Mouse (Mus musculus) mouse trophoblast stem cell (cell line): ENCODE data around the gene Crabp1.

Experiments used
- in situ Hi-C, 2 experiments: fragments of 300-500 bp; cut with MseI, MboI; formaldehyde crosslinking; loops; 2 replicates in 1 of 2; 3 replicates in 1 of 2; pipeline ENCODE4 v1.15.1; 2025

Crabp1 gene

DNA sequence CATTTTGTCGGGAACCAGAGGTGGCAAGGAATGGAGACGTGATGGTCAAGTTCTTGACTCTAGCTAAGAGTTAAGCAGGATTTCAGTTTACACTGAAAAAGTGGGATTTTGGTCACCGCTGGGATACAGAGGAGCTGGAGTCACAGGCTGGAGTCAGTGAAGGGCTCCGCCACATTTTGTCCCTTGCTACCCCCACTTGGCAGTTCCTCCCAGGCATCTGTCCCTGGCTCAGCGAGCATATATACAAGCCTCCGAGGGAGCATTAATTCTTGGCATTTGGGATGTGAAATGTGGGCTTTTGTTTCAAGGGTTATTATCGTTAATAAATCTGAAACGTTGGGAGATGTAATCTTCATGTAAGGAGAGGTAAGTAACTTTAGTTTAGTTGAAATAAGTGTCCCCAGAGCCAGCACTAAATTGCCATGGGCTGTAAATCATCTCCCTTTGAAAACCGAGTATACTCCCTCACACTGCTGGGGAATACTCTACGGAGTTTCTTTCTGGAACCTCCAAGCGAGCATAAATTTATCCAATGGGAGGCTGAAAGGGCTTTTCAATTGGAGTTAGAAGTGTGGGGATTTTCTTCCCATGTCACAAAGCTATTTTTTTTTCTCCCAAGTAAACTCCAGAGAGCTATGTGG is 5.7 kb downstream of the Crabp1 start:
- in situ Hi-C loops: no loop called here

DNA sequence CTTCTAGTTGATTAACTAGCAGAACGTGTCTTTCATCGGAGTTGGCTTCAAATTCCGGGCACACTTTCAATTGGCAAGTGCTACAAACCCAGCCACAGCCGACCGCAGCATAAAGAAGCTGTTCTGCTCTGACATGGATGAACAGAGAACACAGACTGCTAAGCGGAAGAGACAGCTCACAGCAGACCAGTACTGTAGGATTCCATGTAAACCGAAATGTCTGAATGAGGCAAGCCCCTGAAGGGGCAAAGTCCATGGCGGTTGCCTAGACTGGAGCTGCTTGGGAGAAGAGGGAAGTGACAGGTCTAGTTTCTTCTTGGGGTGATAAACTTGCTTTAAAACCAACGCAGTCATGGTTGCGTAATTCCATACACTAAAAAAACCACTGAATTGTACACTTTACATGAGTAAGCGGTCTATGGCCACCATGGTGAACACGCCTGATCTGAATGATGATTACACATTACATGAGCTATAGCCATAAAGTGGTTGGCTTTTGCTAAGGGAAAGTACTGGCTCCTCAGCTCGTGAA is 12.0 kb downstream of the Crabp1 start:
- in situ Hi-C loops: no loop called here

DNA sequence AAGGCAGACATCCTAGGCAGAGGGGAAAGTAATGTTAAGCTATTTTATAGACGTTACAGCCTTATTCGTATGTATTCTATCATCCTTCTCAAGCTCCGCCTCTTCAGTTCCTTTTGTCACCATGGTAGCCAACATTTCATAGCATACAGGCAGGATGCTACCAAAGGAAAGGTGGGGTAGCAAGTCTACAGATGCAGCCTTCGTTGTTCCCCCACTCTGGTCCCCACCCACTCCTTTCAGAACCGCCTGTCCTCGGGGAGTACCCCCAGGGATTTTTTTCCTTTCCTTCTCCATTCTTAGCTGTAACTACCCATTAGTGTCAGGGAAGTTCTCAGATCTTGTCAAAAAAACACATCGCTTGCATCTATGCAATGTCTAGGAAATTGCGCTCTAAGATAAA is 14.7 kb downstream of the Crabp1 start:
- in situ Hi-C loops: no loop called here

DNA sequence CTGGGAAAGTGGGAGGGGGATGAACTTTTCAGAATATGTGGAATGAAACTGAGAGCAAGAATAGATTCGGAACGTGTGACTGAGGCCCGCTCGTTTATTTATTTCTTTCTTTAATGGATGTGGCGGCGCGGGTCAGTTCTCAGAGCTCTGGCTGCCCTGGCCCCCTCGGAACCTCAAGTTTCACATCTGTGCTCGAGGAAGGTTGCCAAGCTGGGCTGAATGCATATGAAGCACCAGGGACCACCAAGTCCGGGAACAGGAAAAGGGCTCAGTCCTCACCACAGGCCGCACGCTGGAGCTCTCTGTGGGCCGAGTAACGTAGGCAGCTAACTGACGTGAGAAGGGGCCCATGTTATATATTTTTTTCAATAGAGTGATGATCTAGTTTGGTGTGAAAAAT is 18.0 kb downstream of the Crabp1 start:
- in situ Hi-C loops: no loop called here

DNA sequence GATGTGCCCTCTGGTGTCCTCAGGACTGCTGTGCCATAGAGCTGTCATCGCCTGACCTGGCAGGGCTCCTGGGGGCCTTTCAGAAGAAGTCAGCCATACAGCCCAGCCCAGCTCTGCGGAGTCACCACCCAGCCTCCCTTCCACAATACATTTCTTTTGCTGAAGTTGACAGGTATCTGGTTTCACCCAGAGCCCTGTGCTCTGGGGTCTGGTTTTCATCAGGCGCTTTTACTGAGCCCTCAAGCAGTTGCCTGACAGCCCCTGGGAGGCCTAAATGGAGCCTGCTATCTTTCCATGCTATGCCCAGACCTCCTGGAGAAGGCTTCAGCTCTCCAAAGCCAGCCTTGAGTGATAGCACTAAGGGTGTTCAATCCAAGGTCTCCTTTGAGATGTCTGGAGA is 19.5 kb downstream of the Crabp1 start:
- in situ Hi-C loops: no loop called here

GRCm38 (mm10) chr9:54785215-54785614 is 20.7 kb downstream of the Crabp1 start:
- in situ Hi-C loops: no loop called here

DNA sequence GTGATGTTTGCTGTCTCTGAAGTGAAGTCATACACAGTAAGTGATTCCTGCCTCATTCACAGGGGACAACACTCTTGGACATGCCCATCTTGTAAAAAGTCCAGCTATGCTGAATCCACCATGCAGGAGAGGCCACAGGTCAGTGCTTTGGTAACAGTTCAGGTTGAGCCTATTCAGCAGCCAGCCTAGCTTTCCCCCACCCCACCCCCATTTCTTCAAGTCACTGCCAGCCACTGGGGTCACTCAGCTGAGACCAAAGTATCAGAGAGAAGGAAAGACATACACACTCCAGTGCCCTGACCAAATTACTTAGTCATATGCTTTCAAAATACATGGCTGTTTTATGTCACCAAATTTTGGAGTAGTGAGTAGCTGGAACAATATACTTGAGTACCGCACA is 21.5 kb downstream of the Crabp1 start:
- in situ Hi-C loops: no loop called here

DNA sequence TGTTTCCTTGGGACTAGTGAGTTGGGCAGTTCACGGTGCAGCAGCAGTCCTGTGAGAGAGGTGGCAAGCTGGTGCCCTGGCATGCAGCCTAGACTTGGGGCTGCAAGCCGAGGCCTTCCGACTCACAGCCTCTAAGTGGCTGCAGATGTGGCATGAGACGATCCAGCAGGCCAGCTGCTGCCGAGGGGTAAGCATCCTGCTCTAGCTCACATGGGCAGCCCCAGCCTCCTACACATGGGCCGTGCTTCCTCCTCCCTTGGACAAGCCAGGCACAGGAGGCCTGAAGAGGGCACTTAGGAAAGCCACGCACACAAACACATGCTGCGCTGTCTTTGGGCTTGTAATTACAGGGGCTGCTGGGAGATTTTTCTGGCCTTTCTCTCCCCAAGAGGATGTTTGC is 23.2 kb downstream of the Crabp1 start:
- in situ Hi-C loops: no loop called here

- in situ Hi-C loops: no loop called here
Measured at GRCm38 (mm10) chr9:54790271-54790670, 25.7 kb downstream of the Crabp1 start.

GRCm38 (mm10) chr9:54801460-54801961 is 37.0 kb downstream of the Crabp1 start:
- in situ Hi-C loops: no loop called here

- in situ Hi-C loops: no loop called here
Measured at GRCm38 (mm10) chr9:54802749-54803679, 38.5 kb downstream of the Crabp1 start.

DNA sequence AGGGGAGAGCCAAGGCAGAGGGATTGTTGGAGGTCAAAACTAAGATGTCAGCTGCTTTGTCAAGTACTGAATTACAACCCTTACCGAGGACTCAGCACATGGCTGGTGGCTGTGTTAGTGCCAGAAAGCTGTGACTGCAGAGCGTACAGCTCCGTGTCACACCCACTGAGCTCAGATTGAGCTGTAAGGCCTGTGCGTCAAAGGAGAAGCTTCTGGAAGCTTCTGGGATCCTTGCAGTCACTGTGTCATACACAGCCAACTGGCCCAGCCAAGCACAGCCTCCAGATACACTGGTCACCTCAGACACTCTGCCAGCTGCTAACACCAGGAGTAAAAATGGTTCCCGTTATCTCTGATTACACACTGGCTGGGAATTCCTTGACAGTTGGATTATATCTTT is 39.8 kb downstream of the Crabp1 start:
- in situ Hi-C loops: no loop called here

- in situ Hi-C loops: no loop called here
Measured at GRCm38 (mm10) chr9:54807761-54808160, 43.2 kb downstream of the Crabp1 start.

DNA sequence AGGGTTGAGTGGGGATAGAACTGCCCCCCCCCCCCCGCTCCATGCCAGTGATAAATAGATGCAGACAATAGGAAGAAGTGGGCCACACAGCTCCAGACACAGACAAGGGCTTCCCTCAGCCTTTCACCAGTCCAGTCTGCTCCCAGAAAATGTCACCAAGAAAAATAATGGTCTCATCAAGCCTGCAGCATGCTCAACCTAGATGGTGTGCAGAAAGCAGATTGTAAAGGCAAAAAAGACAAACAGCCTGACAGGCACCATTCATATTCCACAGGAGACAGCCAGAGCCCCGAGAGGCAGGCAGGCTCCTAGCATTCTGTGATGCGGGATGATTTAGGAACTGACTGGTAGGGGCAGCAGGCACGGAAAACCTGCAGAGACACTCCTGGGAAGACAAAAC is 45.4 kb downstream of the Crabp1 start:
- in situ Hi-C loops: no loop called here

DNA sequence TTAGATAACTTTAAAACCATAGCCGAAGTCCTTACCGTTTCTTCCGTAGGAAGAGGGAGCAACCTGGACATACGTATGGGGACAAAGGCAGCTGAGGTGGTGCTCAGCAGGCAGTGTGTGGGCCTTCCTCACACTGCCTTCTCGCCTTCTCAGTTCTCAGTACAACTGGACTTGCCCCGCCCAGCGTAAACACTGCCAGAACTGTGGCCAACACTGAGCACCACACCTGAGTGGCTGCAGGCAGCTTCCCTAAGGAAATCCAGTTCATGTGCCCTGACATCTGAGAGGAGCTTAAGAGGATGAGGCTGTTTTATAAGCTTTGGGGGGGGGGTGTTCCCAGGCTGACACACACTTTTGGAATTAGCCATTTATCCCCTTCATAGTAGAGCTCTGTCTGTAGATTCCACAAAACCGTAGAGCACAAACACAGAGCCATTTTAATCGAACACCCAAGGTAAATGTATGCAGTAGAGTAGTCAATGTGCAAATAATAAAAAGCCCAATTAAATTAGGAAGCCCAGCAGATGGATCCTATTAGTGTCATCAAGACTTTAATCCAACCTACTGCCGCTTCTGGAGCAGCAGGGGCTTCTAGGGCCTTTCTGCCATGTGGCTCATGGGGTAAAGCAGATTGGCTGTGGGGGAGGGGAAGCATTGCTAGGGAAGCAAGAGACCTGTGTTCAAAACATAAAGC is 52.1 kb downstream of the Crabp1 start:
- in situ Hi-C loops: no loop called here

DNA sequence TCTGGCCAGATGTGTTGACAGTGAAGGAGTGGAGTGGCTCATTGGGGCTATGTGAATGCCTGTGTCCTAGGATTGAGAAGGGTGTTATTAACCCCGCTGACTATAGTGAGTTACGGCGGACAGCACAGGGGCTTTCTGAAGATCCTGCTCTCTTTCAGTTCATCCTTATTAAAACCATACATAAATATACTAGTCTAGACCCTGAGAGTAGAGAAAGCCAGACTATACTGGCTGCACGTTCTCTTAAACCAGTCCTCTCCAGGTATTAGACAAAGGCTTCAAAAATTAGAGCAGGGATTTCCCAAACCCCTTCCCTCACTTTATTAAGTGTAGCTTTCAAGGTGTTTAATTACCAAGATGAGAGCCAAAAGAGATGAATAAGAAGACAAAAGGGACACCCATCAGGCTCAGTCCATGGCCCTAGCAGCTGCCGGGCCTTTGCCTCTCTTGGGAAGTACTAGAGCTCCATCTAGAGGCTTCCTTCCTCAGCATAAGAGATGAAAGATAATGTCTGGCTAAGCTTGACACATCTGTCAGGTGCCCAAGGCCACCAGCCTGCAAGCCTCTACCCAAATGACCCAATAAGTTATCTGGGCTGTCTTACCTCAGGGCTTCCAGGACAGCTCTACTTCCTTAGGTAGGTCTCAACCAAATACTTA is 57.0 kb downstream of the Crabp1 start:
- in situ Hi-C loops: loop anchor here (5.0 kb wide), 1 partner anchor 84 kb away; no protein-coding TSS in a partner anchor
